Mouse (Mus musculus): ENCODE measurements around the gene Stip1.

The Stip1 gene

GRCm38 (mm10) chr19:6987061-6987903, 52.5 kb downstream of the Stip1 start, which contains the start of gene Vegfb:
TSS of gene Vegfb (minus strand) at chr19:6987651.
- peaks cover 83% of the 10 kb centered on the region for H3K4me1 ChIP-seq (replicated peaks; ENCODE audit: low read depth, low read length)
- H3K4me3 ChIP-seq (replicated peaks; ENCODE audit: low read length), result peak within 1 kb of the TSS; percentile 86
- no peaks in the 10 kb centered on the region for H3K9me3 ChIP-seq (ENCODE audit: low read length)
- no peaks in the 10 kb centered on the region for H3K27me3 ChIP-seq (ENCODE audit: insufficient read depth, low read length)
- peaks cover 47% of the 10 kb centered on the region for H3K36me3 ChIP-seq (ENCODE audit: insufficient read depth, low read length)
- TF ChIP-seq CTCF (conservative IDR thresholded peaks at IDR 0.05; ENCODE audit: low read length), result no peak
- no peak for TF ChIP-seq POU5F1 (IDR thresholded peaks at IDR 0.05; ENCODE audit: borderline replicate concordance, low read length)
- TF ChIP-seq NANOG (IDR thresholded peaks at IDR 0.05; ENCODE audit: borderline replicate concordance, low read length), result no peak

- Histone ChIP-seq H3K27me3 (ENCODE audit: insufficient read depth, low read length) (no peaks in the 10 kb centered on the region), H3K4me1 (replicated peaks; ENCODE audit: low read depth, low read length) (peaks cover 82% of the 10 kb centered on the region), H3K9me3 (ENCODE audit: low read length) (no peaks in the 10 kb centered on the region), H3K4me3 (replicated peaks; ENCODE audit: low read length) (peak overlapping the region; percentile 86), H3K36me3 (ENCODE audit: insufficient read depth, low read length) (peaks cover 57% of the 10 kb centered on the region)
- TF ChIP-seq CTCF (conservative IDR thresholded peaks at IDR 0.05; ENCODE audit: low read length) (no peak), POU5F1 (IDR thresholded peaks at IDR 0.05; ENCODE audit: borderline replicate concordance, low read length) (no peak), NANOG (IDR thresholded peaks at IDR 0.05; ENCODE audit: borderline replicate concordance, low read length) (no peak)
Observed at GRCm38 (mm10) chr19:6985951-6986708, 53.6 kb downstream of the Stip1 start.

- peaks cover 57% of the 10 kb centered on the region for H3K36me3 ChIP-seq (ENCODE audit: insufficient read depth, low read length)
- H3K9me3 ChIP-seq (ENCODE audit: low read length), result no peaks in the 10 kb centered on the region
- no peaks in the 10 kb centered on the region for H3K27me3 ChIP-seq (ENCODE audit: insufficient read depth, low read length)
- TF ChIP-seq POU5F1 (IDR thresholded peaks at IDR 0.05; ENCODE audit: borderline replicate concordance, low read length) (no peak), NANOG (IDR thresholded peaks at IDR 0.05; ENCODE audit: borderline replicate concordance, low read length) (no peak), CTCF (conservative IDR thresholded peaks at IDR 0.05; ENCODE audit: low read length) (no peak)
- peak overlapping the region; percentile 86 for H3K4me3 ChIP-seq (replicated peaks; ENCODE audit: low read length)
- H3K4me1 ChIP-seq (replicated peaks; ENCODE audit: low read depth, low read length), result peaks cover 77% of the 10 kb centered on the region
Observed at GRCm38 (mm10) chr19:6985300-6985699, 54.5 kb downstream of the Stip1 start.

GRCm38 (mm10) chr19:6983621-6984020, 56.1 kb downstream of the Stip1 start:
- Histone ChIP-seq H3K4me1 (replicated peaks; ENCODE audit: low read depth, low read length) (peaks cover 72% of the 10 kb centered on the region), H3K9me3 (ENCODE audit: low read length) (no peaks in the 10 kb centered on the region), H3K4me3 (replicated peaks; ENCODE audit: low read length) (no peak overlapping the region), H3K36me3 (ENCODE audit: insufficient read depth, low read length) (peaks cover 54% of the 10 kb centered on the region), H3K27me3 (ENCODE audit: insufficient read depth, low read length) (no peaks in the 10 kb centered on the region)
- TF ChIP-seq CTCF (conservative IDR thresholded peaks at IDR 0.05; ENCODE audit: low read length), result no peak
- no peak for TF ChIP-seq POU5F1 (IDR thresholded peaks at IDR 0.05; ENCODE audit: borderline replicate concordance, low read length)
- no peak for TF ChIP-seq NANOG (IDR thresholded peaks at IDR 0.05; ENCODE audit: borderline replicate concordance, low read length)

GRCm38 (mm10) chr19:6981465-6981864, 58.3 kb downstream of the Stip1 start:
- TF ChIP-seq NANOG (IDR thresholded peaks at IDR 0.05; ENCODE audit: borderline replicate concordance, low read length) (no peak), POU5F1 (IDR thresholded peaks at IDR 0.05; ENCODE audit: borderline replicate concordance, low read length) (no peak), CTCF (conservative IDR thresholded peaks at IDR 0.05; ENCODE audit: low read length) (no peak)
- H3K27me3 ChIP-seq (ENCODE audit: insufficient read depth, low read length), result no peaks in the 10 kb centered on the region
- H3K4me3 ChIP-seq (replicated peaks; ENCODE audit: low read length), result peak overlapping the region; percentile 91
- peaks cover 74% of the 10 kb centered on the region for H3K36me3 ChIP-seq (ENCODE audit: insufficient read depth, low read length)
- H3K4me1 ChIP-seq (replicated peaks; ENCODE audit: low read depth, low read length), result peaks cover 78% of the 10 kb centered on the region
- H3K9me3 ChIP-seq (ENCODE audit: low read length), result no peaks in the 10 kb centered on the region

- peaks cover 77% of the 10 kb centered on the region for H3K4me1 ChIP-seq (replicated peaks; ENCODE audit: low read depth, low read length)
- peaks cover 72% of the 10 kb centered on the region for H3K36me3 ChIP-seq (ENCODE audit: insufficient read depth, low read length)
- TF ChIP-seq CTCF (conservative IDR thresholded peaks at IDR 0.05; ENCODE audit: low read length) (no peak), POU5F1 (IDR thresholded peaks at IDR 0.05; ENCODE audit: borderline replicate concordance, low read length) (no peak), NANOG (IDR thresholded peaks at IDR 0.05; ENCODE audit: borderline replicate concordance, low read length) (no peak)
- H3K4me3 ChIP-seq (replicated peaks; ENCODE audit: low read length), result peak within 1 kb of the TSS; percentile 91
- no peaks in the 10 kb centered on the region for H3K27me3 ChIP-seq (ENCODE audit: insufficient read depth, low read length)
- H3K9me3 ChIP-seq (ENCODE audit: low read length), result no peaks in the 10 kb centered on the region
Observed at GRCm38 (mm10) chr19:6980381-6981093, 59.2 kb downstream of the Stip1 start, which contains the start of gene Fkbp2. TSS of gene Fkbp2 (minus strand) at chr19:6980501.

- Histone ChIP-seq H3K27me3 (ENCODE audit: insufficient read depth, low read length) (no peaks in the 10 kb centered on the region), H3K9me3 (ENCODE audit: low read length) (no peaks in the 10 kb centered on the region), H3K4me1 (replicated peaks; ENCODE audit: low read depth, low read length) (peaks cover 69% of the 10 kb centered on the region), H3K4me3 (replicated peaks; ENCODE audit: low read length) (peak overlapping the region; percentile 91), H3K36me3 (ENCODE audit: insufficient read depth, low read length) (peaks cover 64% of the 10 kb centered on the region)
- peak; percentile 29; the same call in 1 of the 2 replicates for TF ChIP-seq CTCF (conservative IDR thresholded peaks at IDR 0.05; ENCODE audit: low read length)
- TF ChIP-seq NANOG (IDR thresholded peaks at IDR 0.05; ENCODE audit: borderline replicate concordance, low read length), result no peak
Observed at GRCm38 (mm10) chr19:6979486-6980380, 60.0 kb downstream of the Stip1 start.

Data from E14TG2a.4 (cell line).